8 mouse cellular contexts compared by ENCODE assay signal in genomic region chr3:86812689-86813088, GRCm38 (mm10).
DNase-seq lines count a peak whose midpoint lies in the region; ATAC-seq lines count a peak whose summit lies in the region.

No protein-coding gene starts in this region.

- peak; percentile 79 for ATAC-seq in frontal cortex, adult (ENCODE audit: low TSS enrichment)
- peak; percentile 84 for ATAC-seq in hindbrain, embryonic 11.5 days (ENCODE audit: low FRiP score)

- WGBS in hindbrain, embryonic 11.5 days = 18% methylated on average over 3 of the region's 3 CpGs

- H3K9ac ChIP-seq in hindbrain, embryonic 11.5 days (ENCODE audit: low read depth, low read length) = no peak overlapping the region

- H3K9me3 ChIP-seq in hindbrain, embryonic 11.5 days (ENCODE audit: control insufficient read depth, low read length) = no peaks in the 10 kb centered on the region

- no peak overlapping the region for H3K4me2 ChIP-seq in hindbrain, embryonic 11.5 days (replicated peaks; ENCODE audit: low read depth, low read length)

- H3K36me3 ChIP-seq in hindbrain, embryonic 11.5 days (ENCODE audit: control insufficient read depth, insufficient read depth, low read length) = no peaks in the 10 kb centered on the region

- H3K27ac ChIP-seq in hindbrain, embryonic 11.5 days (ENCODE audit: low read depth, low read length) = no peak overlapping the region

- no peaks in the 10 kb centered on the region for H3K27me3 ChIP-seq in hindbrain, embryonic 11.5 days (ENCODE audit: control insufficient read depth, insufficient read depth, low read length)

- H3K4me3 ChIP-seq in hindbrain, embryonic 11.5 days (ENCODE audit: low read depth, low read length) = no peak overlapping the region

- H3K4me1 ChIP-seq in hindbrain, embryonic 11.5 days (replicated peaks; ENCODE audit: control insufficient read depth, insufficient read depth, low read length) = no peaks in the 10 kb centered on the region

- DNase-seq in MN1 (ENCODE audit: low spot score) = peak; percentile 89
- peak; percentile 77 for DNase-seq in cerebellum, adult 8-10 months
- peak; percentile 86 for DNase-seq in hindbrain, embryonic 11.5 days (ENCODE audit: low spot score)
- peak; percentile 71 for DNase-seq in layer of hippocampus, adult 9-11 months
- DNase-seq in lung, postnatal 36 days = peak; percentile 91
- DNase-seq in retina, postnatal 1 day = peak; percentile 89
- peak; percentile 88 for DNase-seq in thymus, postnatal 4 days
